Mouse (Mus musculus) hindbrain, embryonic 12.5 days (tissue): ENCODE data around the gene Hadh. TPM values are rescaled to one million over a fixed set of nuclear protein-coding genes. Genes with fewer than 3 reads are reported as not detected.
A peak's percentile ranks its signal among the peaks of the same experiment; 100 is the strongest.

Source experiments
- ATAC-seq: fragments of 200-750 bp; cut with Nextera tagmentation; 2 replicates; pipeline ENCODE4 v1.8.0; 2017; ENCODE audit warnings: moderate TSS enrichment; ENCODE audit not compliant: low FRiP score
- H3K27ac ChIP-seq: fragments of 300-500 bp; sonication (generic); 2 replicates; pipeline ENCODE4 v1.5.1; 2016; ENCODE audit warnings: mild to moderate bottlenecking
- H3K27me3 ChIP-seq: fragments of 300-500 bp; sonication (generic); 2 replicates; pipeline ENCODE4 v1.6.1; 2016; ENCODE audit warnings: mild to moderate bottlenecking
- H3K36me3 ChIP-seq: fragments of 300-500 bp; sonication (generic); 2 replicates; pipeline ENCODE4 v1.6.1; 2016; ENCODE audit warnings: mild to moderate bottlenecking
- H3K4me1 ChIP-seq: fragments of 300-500 bp; sonication (generic); 2 replicates; pipeline ENCODE4 v1.6.1; 2016
- H3K4me2 ChIP-seq: fragments of 300-500 bp; sonication (generic); replicated peaks from 2 replicates; pipeline ENCODE4 v1.6.1; 2016; ENCODE audit warnings: mild to moderate bottlenecking
- H3K4me3 ChIP-seq: fragments of 300-500 bp; sonication (generic); 2 replicates; pipeline ENCODE4 v1.5.1; 2016; ENCODE audit warnings: mild to moderate bottlenecking
- H3K9ac ChIP-seq: fragments of 300-500 bp; sonication (generic); 2 replicates; pipeline ENCODE4 v1.6.1; 2016; ENCODE audit warnings: mild to moderate bottlenecking, moderate library complexity
- H3K9me3 ChIP-seq: fragments of 300-500 bp; sonication (generic); replicated peaks from 2 replicates; pipeline ENCODE4 v1.6.1; 2016; ENCODE audit warnings: mild to moderate bottlenecking
- WGBS: fragments of 180-500 bp; shearing (Covaris S2); methylation state at CpG from one replicate; pipeline ENCODE4 v1.1.7; 2016; 5-methylcytosine and 5-hydroxymethylcytosine counted together
- polyA plus RNA-seq: library from polyadenylated mRNA; unstranded; fragments of >200 nt; fragmentation: Nextera tagmentation; extraction: Ambion mirVana; gene quantifications from 2 replicates; pipeline ENCODE4 v1.2.1, GENCODE M21; 2016

Gene Hadh
- polyA plus RNA-seq: 56.9 and 58.9 TPM in 2 replicates

GRCm38 (mm10) chr3:131271559-131272373 lies at the start of gene Hadh:
Gene Hadh, minus strand, starts transcription at chr3:131272101.
- Histone ChIP-seq H3K4me1 (peaks cover 20% of the 10 kb centered on the region), H3K36me3 (no peaks in the 10 kb centered on the region), H3K4me3 (peak within 1 kb of the TSS; percentile 66), H3K4me2 (peak within 1 kb of the TSS; percentile 85), H3K9ac (peak within 1 kb of the TSS; percentile 68), H3K27ac (peak within 1 kb of the TSS; percentile 62; the same call in 1 of the 2 replicates), H3K9me3 (no peaks in the 10 kb centered on the region), H3K27me3 (peaks cover 3% of the 10 kb centered on the region; the same call in 1 of the 2 replicates)
- 0% methylated on average over 54 of the region's 54 CpGs for WGBS
- peak; percentile 96 for ATAC-seq

- H3K4me1 ChIP-seq: peaks cover 7% of the 10 kb centered on the region; the same call in 1 of the 2 replicates
- ATAC-seq: no peak
Observed at GRCm38 (mm10) chr3:131320184-131320583, 48.3 kb upstream of the Hadh start.

GRCm38 (mm10) chr3:131318211-131318610 lies 46.3 kb upstream of the Hadh start:
- Histone ChIP-seq H3K36me3 (no peaks in the 10 kb centered on the region), H3K4me2 (no peak overlapping the region), H3K4me1 (peaks cover 7% of the 10 kb centered on the region; the same call in 1 of the 2 replicates), H3K9ac (no peak overlapping the region), H3K9me3 (no peaks in the 10 kb centered on the region), H3K27ac (no peak overlapping the region), H3K27me3 (no peaks in the 10 kb centered on the region), H3K4me3 (no peak overlapping the region)
- no peak for ATAC-seq
- WGBS: 55% methylated on average over 2 of the region's 2 CpGs

More at GRCm38 (mm10) chr3:131320184-131320583, 48.3 kb upstream of the Hadh start:
- no peaks in the 10 kb centered on the region for H3K36me3 ChIP-seq
- H3K9ac ChIP-seq: no peak overlapping the region
- H3K9me3 ChIP-seq: no peaks in the 10 kb centered on the region
- 7% methylated on average over 3 of the region's 3 CpGs for WGBS
- no peaks in the 10 kb centered on the region for H3K27me3 ChIP-seq
- no peak overlapping the region for H3K4me3 ChIP-seq
- no peak overlapping the region for H3K27ac ChIP-seq
- H3K4me2 ChIP-seq: no peak overlapping the region

- Histone ChIP-seq H3K4me3 (no peak overlapping the region), H3K4me1 (peaks cover 7% of the 10 kb centered on the region; the same call in 1 of the 2 replicates), H3K9me3 (no peaks in the 10 kb centered on the region), H3K9ac (no peak overlapping the region), H3K4me2 (no peak overlapping the region), H3K36me3 (no peaks in the 10 kb centered on the region), H3K27ac (no peak overlapping the region), H3K27me3 (no peaks in the 10 kb centered on the region)
- 88% methylated on average over 1 of the region's 1 CpGs for WGBS
- no peak for ATAC-seq
Observed at GRCm38 (mm10) chr3:131317126-131317525, 45.2 kb upstream of the Hadh start.

GRCm38 (mm10) chr3:131315957-131316510 lies 44.1 kb upstream of the Hadh start:
- H3K36me3 ChIP-seq: no peaks in the 10 kb centered on the region
- no peaks in the 10 kb centered on the region for H3K27me3 ChIP-seq
- no peak overlapping the region for H3K4me2 ChIP-seq
- no peak overlapping the region for H3K4me3 ChIP-seq
- H3K9ac ChIP-seq: no peak overlapping the region
- no peaks in the 10 kb centered on the region for H3K9me3 ChIP-seq
- H3K4me1 ChIP-seq: peaks cover 7% of the 10 kb centered on the region; the same call in 1 of the 2 replicates
- ATAC-seq: no peak
- no peak overlapping the region for H3K27ac ChIP-seq
- WGBS: 44% methylated on average over 4 of the region's 4 CpGs

GRCm38 (mm10) chr3:131312340-131312739 lies 40.4 kb upstream of the Hadh start:
- H3K4me1 ChIP-seq: peaks cover 7% of the 10 kb centered on the region; the same call in 1 of the 2 replicates
- H3K27me3 ChIP-seq: no peaks in the 10 kb centered on the region
- H3K36me3 ChIP-seq: no peaks in the 10 kb centered on the region
- H3K4me3 ChIP-seq: no peak overlapping the region
- H3K9me3 ChIP-seq: peaks cover 7% of the 10 kb centered on the region; the same call in 1 of the 2 replicates
- no peak overlapping the region for H3K4me2 ChIP-seq
- H3K27ac ChIP-seq: no peak overlapping the region
- 87% methylated on average over 9 of the region's 9 CpGs for WGBS
- H3K9ac ChIP-seq: no peak overlapping the region
- ATAC-seq: no peak

- H3K9me3 ChIP-seq: peaks cover 7% of the 10 kb centered on the region; the same call in 1 of the 2 replicates
- no peaks in the 10 kb centered on the region for H3K36me3 ChIP-seq
- ATAC-seq: no peak
- no peak overlapping the region for H3K4me2 ChIP-seq
- H3K9ac ChIP-seq: no peak overlapping the region
- no peaks in the 10 kb centered on the region for H3K27me3 ChIP-seq
- H3K4me3 ChIP-seq: no peak overlapping the region
- H3K27ac ChIP-seq: no peak overlapping the region
- 89% methylated on average over 4 of the region's 4 CpGs for WGBS
- H3K4me1 ChIP-seq: peaks cover 2% of the 10 kb centered on the region; the same call in 1 of the 2 replicates
Observed at GRCm38 (mm10) chr3:131310572-131310971, 38.7 kb upstream of the Hadh start.

GRCm38 (mm10) chr3:131307811-131308210 lies 35.9 kb upstream of the Hadh start:
- Histone ChIP-seq H3K4me3 (no peak overlapping the region), H3K4me1 (no peaks in the 10 kb centered on the region), H3K4me2 (no peak overlapping the region), H3K36me3 (no peaks in the 10 kb centered on the region), H3K9ac (no peak overlapping the region), H3K27ac (no peak overlapping the region), H3K9me3 (peaks cover 7% of the 10 kb centered on the region; the same call in 1 of the 2 replicates), H3K27me3 (0 out of 2 replicates have a peak, but pooled peaks cover 8% of the 10 kb centered on the region)
- ATAC-seq: no peak
- WGBS: 80% methylated on average over 3 of the region's 3 CpGs

- H3K27me3 ChIP-seq: peaks cover 14% of the 10 kb centered on the region; the same call in 1 of the 2 replicates
- peaks cover 7% of the 10 kb centered on the region; the same call in 1 of the 2 replicates for H3K9me3 ChIP-seq
- no peaks in the 10 kb centered on the region for H3K36me3 ChIP-seq
- H3K9ac ChIP-seq: no peak overlapping the region
- no peak overlapping the region for H3K4me3 ChIP-seq
- H3K27ac ChIP-seq: no peak overlapping the region
- ATAC-seq: no peak
- 92% methylated on average over 7 of the region's 7 CpGs for WGBS
- H3K4me1 ChIP-seq: peaks cover 4% of the 10 kb centered on the region; the same call in 1 of the 2 replicates
- H3K4me2 ChIP-seq: no peak overlapping the region
Observed at GRCm38 (mm10) chr3:131306255-131306654, 34.4 kb upstream of the Hadh start.

- peaks cover 14% of the 10 kb centered on the region; the same call in 1 of the 2 replicates for H3K27me3 ChIP-seq
- H3K4me3 ChIP-seq: peak overlapping the region; percentile 78
- peak overlapping the region; percentile 73; the same call in 1 of the 2 replicates for H3K27ac ChIP-seq
- H3K9ac ChIP-seq: peak overlapping the region; percentile 45; the same call in 1 of the 2 replicates
- no peaks in the 10 kb centered on the region for H3K36me3 ChIP-seq
- peak overlapping the region; percentile 95 for H3K4me2 ChIP-seq
- 24% methylated on average over 5 of the region's 5 CpGs for WGBS
- peaks cover 4% of the 10 kb centered on the region; the same call in 1 of the 2 replicates for H3K4me1 ChIP-seq
- no peak; the same call in 1 of the 2 replicates for ATAC-seq
- H3K9me3 ChIP-seq: no peaks in the 10 kb centered on the region
Observed at GRCm38 (mm10) chr3:131303320-131303714, 31.4 kb upstream of the Hadh start.

GRCm38 (mm10) chr3:131302452-131303319 lies 30.8 kb upstream of the Hadh start, which contains the start of gene Cyp2u1:
Gene Cyp2u1, minus strand, starts transcription at chr3:131303227.
- under 1% methylated on average over 71 of the region's 71 CpGs for WGBS
- H3K9ac ChIP-seq: peak within 1 kb of the TSS; percentile 67

More at GRCm38 (mm10) chr3:131302452-131303319, 30.8 kb upstream of the Hadh start, which contains the start of gene Cyp2u1:
- Histone ChIP-seq H3K36me3 (no peaks in the 10 kb centered on the region), H3K4me1 (peaks cover 4% of the 10 kb centered on the region; the same call in 1 of the 2 replicates), H3K27me3 (peaks cover 14% of the 10 kb centered on the region; the same call in 1 of the 2 replicates), H3K4me3 (peak within 1 kb of the TSS; percentile 78), H3K9me3 (no peaks in the 10 kb centered on the region), H3K27ac (peak within 1 kb of the TSS; percentile 73), H3K4me2 (peak within 1 kb of the TSS; percentile 95)
- ATAC-seq: peak; percentile 98
